Mouse (Mus musculus) embryonic facial prominence, embryonic 10.5 days (tissue): ENCODE measurements around the gene Gm32742. TPM values are rescaled to one million over a fixed set of nuclear protein-coding genes. Genes with fewer than 3 reads are reported as not detected.

ENCODE experiments used
- DNase-seq: peaks from one replicate; pipeline ENCODE4 v3.0.0-alpha.2; 2017; ENCODE audit warnings: low spot score
- H3K27ac ChIP-seq: fragments of 300-500 bp; sonication (generic); replicated peaks from 2 replicates; pipeline ENCODE4 v1.5.1; 2016; ENCODE audit warnings: mild to moderate bottlenecking
- H3K27me3 ChIP-seq: fragments of 300-500 bp; sonication (generic); replicated peaks from 2 replicates; pipeline ENCODE4 v1.6.1; 2016; ENCODE audit warnings: low read depth, mild to moderate bottlenecking; ENCODE audit not compliant: poor library complexity, severe bottlenecking
- H3K36me3 ChIP-seq: fragments of 300-500 bp; sonication (generic); replicated peaks from 2 replicates; pipeline ENCODE4 v1.6.1; 2016; ENCODE audit warnings: mild to moderate bottlenecking, moderate library complexity
- H3K4me1 ChIP-seq: fragments of 300-500 bp; sonication (generic); 2 replicates; pipeline ENCODE4 v1.6.1; 2016
- H3K4me3 ChIP-seq: fragments of 300-500 bp; sonication (generic); 2 replicates; pipeline ENCODE4 v1.5.1; 2016; ENCODE audit warnings: mild to moderate bottlenecking, moderate library complexity
- H3K9me3 ChIP-seq: fragments of 300-500 bp; sonication (generic); 2 replicates; pipeline ENCODE4 v1.6.1; 2016; ENCODE audit warnings: mild to moderate bottlenecking
- WGBS: fragments of 180-500 bp; shearing (Covaris S2); methylation state at CpG from one replicate; pipeline ENCODE4 v1.1.7; 2016; 5-methylcytosine and 5-hydroxymethylcytosine counted together
- polyA plus RNA-seq: library from polyadenylated mRNA; unstranded; fragments of >200 nt; fragmentation: Nextera tagmentation; extraction: Ambion mirVana; gene quantifications from 2 replicates; pipeline ENCODE4 v1.2.1, GENCODE M21; 2016

Gm32742 gene
- polyA plus RNA-seq = 0.01 TPM in 2 replicates

GRCm38 (mm10) chr9:51165312-51166180 is at the start of gene Gm32742:
TSS of gene Gm32742 (minus strand) at chr9:51165517.
- H3K4me1 ChIP-seq = peaks cover 7% of the 10 kb centered on the region; the same call in 1 of the 2 replicates
- H3K27ac ChIP-seq = no peak within 1 kb of the TSS
- H3K9me3 ChIP-seq = no peaks in the 10 kb centered on the region
- H3K4me3 ChIP-seq = no peak within 1 kb of the TSS
- peaks cover 7% of the 10 kb centered on the region for H3K27me3 ChIP-seq
- WGBS = 52% methylated on average over 6 of the region's 6 CpGs
- DNase-seq = no peak
- H3K36me3 ChIP-seq = no peaks in the 10 kb centered on the region

GRCm38 (mm10) chr9:51213729-51214237 is 48.5 kb upstream of the Gm32742 start:
- H3K36me3 ChIP-seq = no peaks in the 10 kb centered on the region
- H3K4me1 ChIP-seq = 0 out of 2 replicates have a peak, but pooled peaks cover 7% of the 10 kb centered on the region
- no peak overlapping the region for H3K4me3 ChIP-seq
- H3K27ac ChIP-seq = no peak overlapping the region
- no peaks in the 10 kb centered on the region for H3K9me3 ChIP-seq
- no peaks in the 10 kb centered on the region for H3K27me3 ChIP-seq
- DNase-seq = no peak
- WGBS = 88% methylated on average over 6 of the region's 6 CpGs

GRCm38 (mm10) chr9:51213023-51213728 is 47.9 kb upstream of the Gm32742 start, which contains the start of gene Pou2af1:
TSS of gene Pou2af1 (plus strand) at chr9:51213708.
- Histone ChIP-seq H3K4me3 (no peak within 1 kb of the TSS), H3K4me1 (0 out of 2 replicates have a peak, but pooled peaks cover 7% of the 10 kb centered on the region), H3K9me3 (no peaks in the 10 kb centered on the region), H3K27me3 (no peaks in the 10 kb centered on the region), H3K36me3 (no peaks in the 10 kb centered on the region), H3K27ac (no peak within 1 kb of the TSS)
- no peak for DNase-seq
- 82% methylated on average over 20 of the region's 20 CpGs for WGBS

GRCm38 (mm10) chr9:51211191-51211590 is 45.9 kb upstream of the Gm32742 start:
- no peak for DNase-seq
- Histone ChIP-seq H3K9me3 (no peaks in the 10 kb centered on the region), H3K27ac (no peak overlapping the region), H3K27me3 (no peaks in the 10 kb centered on the region), H3K36me3 (no peaks in the 10 kb centered on the region), H3K4me3 (no peak overlapping the region), H3K4me1 (0 out of 2 replicates have a peak, but pooled peaks cover 7% of the 10 kb centered on the region)
- 80% methylated on average over 6 of the region's 6 CpGs for WGBS

- Histone ChIP-seq H3K27ac (no peak overlapping the region), H3K4me1 (no peaks in the 10 kb centered on the region), H3K9me3 (no peaks in the 10 kb centered on the region), H3K27me3 (no peaks in the 10 kb centered on the region), H3K36me3 (no peaks in the 10 kb centered on the region), H3K4me3 (no peak overlapping the region)
- DNase-seq = no peak
- WGBS = 88% methylated on average over 2 of the region's 2 CpGs
Observed at GRCm38 (mm10) chr9:51208974-51209332, 43.6 kb upstream of the Gm32742 start.

GRCm38 (mm10) chr9:51194790-51195189 is 29.5 kb upstream of the Gm32742 start:
- H3K27me3 ChIP-seq = no peaks in the 10 kb centered on the region
- H3K4me3 ChIP-seq = no peak overlapping the region
- 76% methylated on average over 4 of the region's 4 CpGs for WGBS
- no peak for DNase-seq
- no peaks in the 10 kb centered on the region for H3K36me3 ChIP-seq
- no peak overlapping the region for H3K27ac ChIP-seq
- H3K4me1 ChIP-seq = no peaks in the 10 kb centered on the region
- H3K9me3 ChIP-seq = no peaks in the 10 kb centered on the region

- H3K36me3 ChIP-seq = no peaks in the 10 kb centered on the region
- no peaks in the 10 kb centered on the region for H3K27me3 ChIP-seq
- H3K9me3 ChIP-seq = no peaks in the 10 kb centered on the region
- H3K4me1 ChIP-seq = no peaks in the 10 kb centered on the region
- 92% methylated on average over 3 of the region's 3 CpGs for WGBS
- H3K27ac ChIP-seq = no peak overlapping the region
- no peak for DNase-seq
- H3K4me3 ChIP-seq = no peak overlapping the region
Observed at GRCm38 (mm10) chr9:51190655-51191054, 25.3 kb upstream of the Gm32742 start.

GRCm38 (mm10) chr9:51185871-51186270 is 20.6 kb upstream of the Gm32742 start:
- Histone ChIP-seq H3K27ac (no peak overlapping the region), H3K9me3 (no peaks in the 10 kb centered on the region), H3K27me3 (no peaks in the 10 kb centered on the region), H3K4me3 (no peak overlapping the region), H3K36me3 (no peaks in the 10 kb centered on the region), H3K4me1 (no peaks in the 10 kb centered on the region)
- no peak for DNase-seq
- 85% methylated on average over 5 of the region's 5 CpGs for WGBS

- Histone ChIP-seq H3K4me3 (no peak overlapping the region), H3K27me3 (no peaks in the 10 kb centered on the region), H3K36me3 (no peaks in the 10 kb centered on the region), H3K4me1 (no peaks in the 10 kb centered on the region), H3K9me3 (no peaks in the 10 kb centered on the region), H3K27ac (no peak overlapping the region)
- 82% methylated on average over 4 of the region's 4 CpGs for WGBS
- no peak for DNase-seq
Observed at GRCm38 (mm10) chr9:51185386-51185785, 20.1 kb upstream of the Gm32742 start.

GRCm38 (mm10) chr9:51182716-51183710 is 17.7 kb upstream of the Gm32742 start:
- Histone ChIP-seq H3K27ac (no peak overlapping the region), H3K4me3 (no peak overlapping the region), H3K36me3 (no peaks in the 10 kb centered on the region), H3K27me3 (no peaks in the 10 kb centered on the region), H3K4me1 (no peaks in the 10 kb centered on the region), H3K9me3 (no peaks in the 10 kb centered on the region)
- 83% methylated on average over 15 of the region's 15 CpGs for WGBS
- DNase-seq = no peak

GRCm38 (mm10) chr9:51180621-51181020 is 15.3 kb upstream of the Gm32742 start:
- Histone ChIP-seq H3K4me3 (no peak overlapping the region), H3K27me3 (no peaks in the 10 kb centered on the region), H3K4me1 (no peaks in the 10 kb centered on the region), H3K36me3 (no peaks in the 10 kb centered on the region), H3K27ac (no peak overlapping the region), H3K9me3 (no peaks in the 10 kb centered on the region)
- WGBS = 82% methylated on average over 5 of the region's 5 CpGs
- no peak for DNase-seq

GRCm38 (mm10) chr9:51178297-51178696 is 13.0 kb upstream of the Gm32742 start:
- Histone ChIP-seq H3K36me3 (no peaks in the 10 kb centered on the region), H3K4me3 (no peak overlapping the region), H3K9me3 (no peaks in the 10 kb centered on the region), H3K4me1 (no peaks in the 10 kb centered on the region), H3K27me3 (no peaks in the 10 kb centered on the region), H3K27ac (no peak overlapping the region)
- WGBS = 91% methylated on average over 1 of the region's 1 CpGs
- no peak for DNase-seq
